Mouse (Mus musculus): ENCODE measurements around the gene Dlg4. TPM values are rescaled to one million over a fixed set of nuclear protein-coding genes. Genes with fewer than 3 reads are reported as not detected.

The Dlg4 gene
- polyA plus RNA-seq, 1 experiment from 2014 or later: 5.1 TPM

GRCm38 (mm10) chr11:70020731-70021263 is 4.1 kb downstream of the Dlg4 start:
- peak overlapping the region; percentile 90 for H3K9ac ChIP-seq
- WGBS: under 1% methylated on average over 8 of the region's 8 CpGs
- ATAC-seq (ENCODE audit: extremely low read depth, insufficient number of reproducible peaks, low FRiP score, low TSS enrichment): peak; percentile 64
- no peaks in the 10 kb centered on the region for H3K9me3 ChIP-seq
- H3K4me3 ChIP-seq: peak overlapping the region; percentile 66
- no peaks in the 10 kb centered on the region for H3K27me3 ChIP-seq (replicated peaks)
- H3K4me2 ChIP-seq: peak overlapping the region; percentile 86
- H3K4me1 ChIP-seq: peaks cover 76% of the 10 kb centered on the region
- H3K36me3 ChIP-seq: no peaks in the 10 kb centered on the region
- peak overlapping the region; percentile 87 for H3K27ac ChIP-seq (replicated peaks)

DNA sequence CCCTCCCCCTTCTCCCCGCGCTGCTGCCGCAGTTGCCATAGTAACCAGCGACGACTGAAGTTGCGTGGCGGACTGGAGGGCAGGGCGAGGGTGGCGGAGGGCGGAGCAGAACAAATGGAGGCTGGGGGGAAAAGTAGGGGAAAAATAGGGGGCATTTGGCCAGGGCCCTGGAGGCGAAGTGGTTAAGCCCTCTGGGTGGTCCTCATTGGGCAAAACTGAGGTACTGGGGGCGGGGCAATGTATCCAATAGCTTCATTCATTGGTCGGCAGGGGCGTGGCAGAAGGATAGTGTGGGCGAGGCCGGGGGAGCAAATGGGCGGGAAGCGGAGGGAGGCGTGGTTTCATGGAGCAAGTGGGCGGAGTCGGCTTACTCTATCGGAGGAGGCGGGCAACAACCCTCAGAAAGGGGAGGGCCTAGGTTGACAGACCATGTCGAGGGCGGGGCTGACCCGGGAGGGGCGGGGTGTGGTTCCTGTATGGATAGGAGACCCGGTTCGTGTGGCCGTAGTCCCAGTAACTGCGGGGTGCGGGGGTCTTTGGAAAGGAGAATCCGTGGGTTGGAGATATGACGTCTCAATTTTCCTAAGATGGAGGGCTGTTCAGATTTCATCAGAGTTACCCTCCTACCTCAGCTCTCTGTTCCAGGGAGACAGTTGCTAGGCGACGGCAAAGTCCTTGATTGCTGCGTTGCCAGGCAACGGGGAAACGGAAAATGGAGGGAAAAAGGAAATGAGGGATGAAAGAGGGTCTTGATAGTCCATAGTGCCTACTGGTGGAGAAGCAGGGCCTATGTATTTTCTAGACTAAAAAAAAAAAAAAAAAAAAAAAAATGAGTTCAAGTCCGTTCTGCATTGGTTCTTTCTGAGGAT is 4.8 kb downstream of the Dlg4 start:
- peak overlapping the region; percentile 87 for H3K27ac ChIP-seq (replicated peaks)
- peaks cover 81% of the 10 kb centered on the region for H3K4me1 ChIP-seq
- WGBS: 3% methylated on average over 39 of the region's 40 CpGs
- ATAC-seq (ENCODE audit: extremely low read depth, insufficient number of reproducible peaks, low FRiP score, low TSS enrichment): peak; percentile 74
- no peaks in the 10 kb centered on the region for H3K27me3 ChIP-seq (replicated peaks)
- peak overlapping the region; percentile 66 for H3K4me3 ChIP-seq
- H3K9ac ChIP-seq: peak overlapping the region; percentile 61
- H3K9me3 ChIP-seq: no peaks in the 10 kb centered on the region
- peak overlapping the region; percentile 86 for H3K4me2 ChIP-seq
- H3K36me3 ChIP-seq: no peaks in the 10 kb centered on the region

DNA sequence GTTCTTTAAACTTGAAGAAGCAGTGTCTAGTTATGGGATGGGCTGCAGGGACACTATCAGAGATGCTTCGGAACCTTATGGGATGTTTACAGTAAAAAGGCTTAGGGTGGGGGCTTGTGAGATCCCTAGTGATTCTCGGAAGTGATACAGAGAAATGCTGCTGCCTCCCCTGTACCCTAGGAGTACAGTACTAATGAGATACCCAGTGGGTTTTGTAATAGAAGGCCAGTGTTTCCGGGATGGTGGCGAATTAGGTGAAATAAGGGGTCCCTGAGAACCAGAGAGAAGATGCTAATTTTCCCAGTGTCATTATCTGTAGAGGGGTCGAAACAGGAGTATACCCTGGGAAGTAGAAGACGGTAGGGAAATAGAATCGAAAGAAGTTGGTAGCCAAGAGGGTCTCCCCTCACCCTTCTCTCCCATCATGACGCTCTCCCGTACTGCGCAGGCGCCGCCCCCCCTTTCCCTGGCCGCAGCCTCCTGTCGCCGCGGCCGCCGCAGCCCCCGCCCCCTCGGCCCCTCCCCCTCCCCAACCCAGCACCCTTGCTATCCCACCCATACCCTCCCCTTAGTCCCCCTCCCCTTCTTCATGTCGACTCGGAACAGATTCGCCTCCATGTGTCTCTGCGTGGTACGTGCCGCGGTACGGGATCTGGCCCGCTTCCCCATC is 6.9 kb downstream of the Dlg4 start:
- ATAC-seq (ENCODE audit: extremely low read depth, insufficient number of reproducible peaks, low FRiP score, low TSS enrichment): no peak
- H3K4me3 ChIP-seq: peak overlapping the region; percentile 49
- no peaks in the 10 kb centered on the region for H3K36me3 ChIP-seq
- H3K9ac ChIP-seq: peak overlapping the region; percentile 78
- H3K4me1 ChIP-seq: peaks cover 86% of the 10 kb centered on the region
- peak overlapping the region; percentile 73 for H3K4me2 ChIP-seq
- H3K9me3 ChIP-seq: no peaks in the 10 kb centered on the region
- H3K27me3 ChIP-seq (replicated peaks): peaks cover 7% of the 10 kb centered on the region; the same call in 1 of the 2 replicates
- whole genome bisulfite sequencing: 6% methylated on average over 19 of the region's 29 CpGs
- no peak overlapping the region for H3K27ac ChIP-seq (replicated peaks)

GRCm38 (mm10) chr11:70024151-70024514 is 7.4 kb downstream of the Dlg4 start:
- peaks cover 7% of the 10 kb centered on the region; the same call in 1 of the 2 replicates for H3K27me3 ChIP-seq (replicated peaks)
- H3K9ac ChIP-seq: peak overlapping the region; percentile 78
- H3K27ac ChIP-seq (replicated peaks): no peak overlapping the region
- H3K36me3 ChIP-seq: no peaks in the 10 kb centered on the region
- ATAC-seq (ENCODE audit: extremely low read depth, insufficient number of reproducible peaks, low FRiP score, low TSS enrichment): no peak
- H3K4me1 ChIP-seq: peaks cover 86% of the 10 kb centered on the region
- no peaks in the 10 kb centered on the region for H3K9me3 ChIP-seq
- WGBS: 14% methylated on average over 6 of the region's 6 CpGs
- H3K4me2 ChIP-seq: peak overlapping the region; percentile 73
- H3K4me3 ChIP-seq: peak overlapping the region; percentile 49

- Histone ChIP-seq H3K4me3 (peak overlapping the region; percentile 37), H3K27ac (replicated peaks) (peak overlapping the region; percentile 28), H3K9me3 (no peaks in the 10 kb centered on the region), H3K4me2 (peak overlapping the region; percentile 65), H3K27me3 (replicated peaks) (peaks cover 7% of the 10 kb centered on the region; the same call in 1 of the 2 replicates), H3K36me3 (peaks cover 11% of the 10 kb centered on the region), H3K4me1 (peaks cover 74% of the 10 kb centered on the region), H3K9ac (peak overlapping the region; percentile 42)
- peak; percentile 43; the same call in 1 of the 2 replicates for ATAC-seq (ENCODE audit: extremely low read depth, insufficient number of reproducible peaks, low FRiP score, low TSS enrichment)
- whole genome bisulfite sequencing: 3% methylated on average over 19 of the region's 19 CpGs
Observed at GRCm38 (mm10) chr11:70026689-70027088, 9.9 kb downstream of the Dlg4 start.

GRCm38 (mm10) chr11:70027397-70027796 is 10.7 kb downstream of the Dlg4 start:
- WGBS: 42% methylated on average over 9 of the region's 9 CpGs
- H3K27ac ChIP-seq (replicated peaks): peak overlapping the region; percentile 10

GRCm38 (mm10) chr11:70028401-70029129 is 11.8 kb downstream of the Dlg4 start:
- H3K9ac ChIP-seq: peak overlapping the region; percentile 66
- peak overlapping the region; percentile 69 for H3K27ac ChIP-seq (replicated peaks)
- peak overlapping the region; percentile 65 for H3K4me2 ChIP-seq
- H3K36me3 ChIP-seq: peaks cover 28% of the 10 kb centered on the region
- no peak for ATAC-seq (ENCODE audit: extremely low read depth, insufficient number of reproducible peaks, low FRiP score, low TSS enrichment)
- 28% methylated on average over 12 of the region's 12 CpGs for WGBS
- peak overlapping the region; percentile 31 for H3K4me3 ChIP-seq
- H3K9me3 ChIP-seq: no peaks in the 10 kb centered on the region
- peaks cover 7% of the 10 kb centered on the region; the same call in 1 of the 2 replicates for H3K27me3 ChIP-seq (replicated peaks)
- H3K4me1 ChIP-seq: peaks cover 59% of the 10 kb centered on the region

More at GRCm38 (mm10) chr11:70027397-70027796, 10.7 kb downstream of the Dlg4 start:
- Histone ChIP-seq H3K4me2 (peak overlapping the region; percentile 65), H3K9ac (peak overlapping the region; percentile 42), H3K36me3 (peaks cover 18% of the 10 kb centered on the region), H3K4me1 (peaks cover 68% of the 10 kb centered on the region), H3K4me3 (peak overlapping the region; percentile 37), H3K9me3 (no peaks in the 10 kb centered on the region), H3K27me3 (replicated peaks) (peaks cover 7% of the 10 kb centered on the region; the same call in 1 of the 2 replicates)
- no peak for ATAC-seq (ENCODE audit: extremely low read depth, insufficient number of reproducible peaks, low FRiP score, low TSS enrichment)

DNA sequence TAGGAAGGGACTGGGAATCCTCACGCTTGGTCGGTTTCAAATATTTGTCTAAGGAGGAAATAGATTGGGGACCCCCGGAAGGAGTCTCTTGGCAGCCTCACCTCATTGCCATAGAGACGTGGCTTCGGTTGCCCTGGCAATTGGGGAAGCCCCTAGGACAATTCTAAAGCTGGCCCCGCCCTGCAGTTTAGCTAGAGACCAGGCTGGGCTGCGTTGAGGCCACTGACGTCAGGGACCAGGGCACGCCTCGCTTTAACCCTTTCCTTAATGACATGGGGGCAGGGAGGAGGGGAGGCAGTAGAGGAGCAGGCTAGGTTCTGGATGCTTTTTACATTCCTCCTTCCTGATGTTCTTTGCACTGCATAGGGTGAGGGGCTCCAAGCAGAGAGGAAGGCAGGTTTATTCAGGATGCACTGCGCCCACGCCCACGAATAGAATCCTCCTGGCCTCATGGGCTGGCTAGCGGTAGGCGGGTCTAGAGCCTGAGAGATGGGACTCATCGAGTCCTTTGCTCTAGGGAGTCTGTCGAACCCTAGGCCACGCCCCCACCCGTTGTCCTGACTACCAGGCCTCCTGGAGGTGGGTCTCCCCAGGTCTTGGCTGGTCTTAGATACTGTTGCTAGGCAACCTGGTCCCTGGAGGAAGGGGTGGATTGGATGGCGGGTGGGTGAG is 12.5 kb downstream of the Dlg4 start:
- under 1% methylated on average over 20 of the region's 20 CpGs for WGBS
- Histone ChIP-seq H3K4me3 (peak overlapping the region; percentile 31), H3K9me3 (no peaks in the 10 kb centered on the region), H3K27me3 (replicated peaks) (peaks cover 7% of the 10 kb centered on the region; the same call in 1 of the 2 replicates), H3K4me1 (peaks cover 53% of the 10 kb centered on the region), H3K27ac (replicated peaks) (peak overlapping the region; percentile 69), H3K36me3 (peaks cover 31% of the 10 kb centered on the region), H3K4me2 (peak overlapping the region; percentile 65), H3K9ac (peak overlapping the region; percentile 66; the same call in 1 of the 2 replicates)
- peak; percentile 69 for ATAC-seq (ENCODE audit: extremely low read depth, insufficient number of reproducible peaks, low FRiP score, low TSS enrichment)

DNA sequence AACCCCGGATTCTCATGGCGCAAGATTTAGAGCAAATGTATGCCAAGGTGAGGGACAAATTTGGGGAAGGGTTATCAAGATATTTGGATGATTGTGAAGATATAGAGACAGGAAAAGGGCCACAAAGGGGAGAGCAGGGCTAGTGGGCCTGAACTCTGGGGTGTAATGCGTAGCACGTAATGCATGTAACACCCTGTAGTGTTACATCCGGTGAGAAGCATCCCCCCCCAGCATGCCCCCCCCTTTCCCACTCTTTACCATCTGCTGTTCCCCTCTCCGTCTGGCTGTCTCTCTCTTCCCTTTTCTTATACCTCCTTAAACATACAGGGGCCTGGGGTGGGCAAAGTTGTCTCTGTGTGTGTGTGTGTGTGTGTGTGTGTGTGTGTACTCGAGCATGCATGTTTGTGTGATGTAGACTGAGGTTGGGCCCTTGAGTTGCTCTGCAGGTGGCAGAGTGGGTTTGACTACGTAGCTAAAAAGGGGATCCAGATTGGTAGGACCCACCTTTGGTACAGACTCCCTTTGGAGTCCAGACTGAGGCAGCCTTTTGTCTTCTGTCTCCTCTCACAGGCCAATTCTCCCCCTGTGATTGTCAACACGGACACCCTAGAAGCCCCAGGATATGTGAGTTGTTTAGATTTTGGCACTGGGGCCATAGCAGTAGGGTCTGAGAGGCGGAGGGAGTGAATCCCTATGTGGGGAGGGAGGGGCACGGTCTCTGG is 13.2 kb downstream of the Dlg4 start:
- peaks cover 32% of the 10 kb centered on the region for H3K36me3 ChIP-seq
- H3K27me3 ChIP-seq (replicated peaks): peaks cover 7% of the 10 kb centered on the region; the same call in 1 of the 2 replicates
- 0 out of 2 replicates have a peak overlapping the region, but pooled peaks have one; percentile 44 for H3K9ac ChIP-seq
- WGBS: 44% methylated on average over 11 of the region's 11 CpGs
- H3K27ac ChIP-seq (replicated peaks): 0 out of 2 replicates have a peak overlapping the region, but pooled peaks have one; percentile 69
- peaks cover 51% of the 10 kb centered on the region for H3K4me1 ChIP-seq
- peak overlapping the region; percentile 65 for H3K4me2 ChIP-seq
- H3K4me3 ChIP-seq: peak overlapping the region; percentile 31; the same call in 1 of the 2 replicates
- H3K9me3 ChIP-seq: no peaks in the 10 kb centered on the region
- no peak for ATAC-seq (ENCODE audit: extremely low read depth, insufficient number of reproducible peaks, low FRiP score, low TSS enrichment)
